Mouse (Mus musculus) bone marrow, adult 2 months (tissue): Measurements from ENCODE around the gene Limd1. TPM values are rescaled to one million over a fixed set of nuclear protein-coding genes. Genes with fewer than 3 reads are reported as not detected.

Experiments
- H3K27ac ChIP-seq: fragments of 200-500 bp; 2 replicates; pipeline ENCODE4 v1.5.1; 2012; ENCODE audit warnings: low read depth, mild to moderate bottlenecking, control low read depth, inconsistent platforms, low read length; ENCODE audit not compliant: control insufficient read depth, poor library complexity, insufficient read depth
- H3K4me1 ChIP-seq: fragments of 200-500 bp; 2 replicates; pipeline ENCODE4 v1.6.1; 2011; ENCODE audit warnings: low read length; ENCODE audit not compliant: control insufficient read depth, insufficient read depth
- H3K4me3 ChIP-seq: fragments of 200-500 bp; replicated peaks from 2 replicates; pipeline ENCODE3; 2011; ENCODE audit warnings: mild to moderate bottlenecking, low read depth, low read length, control low read depth; ENCODE audit not compliant: control insufficient read depth
- CTCF ChIP-seq: fragments of 200-500 bp; IDR thresholded peaks from 2 replicates; pipeline ENCODE4 v1.5.1; 2011; ENCODE audit warnings: low read length, control low read depth; ENCODE audit not compliant: control insufficient read depth, insufficient read depth
- POLR2A ChIP-seq: fragments of 200-500 bp; IDR thresholded peaks from 2 replicates; pipeline ENCODE4 v1.6.1; 2011; ENCODE audit warnings: low read depth, mild to moderate bottlenecking, control low read depth, low read length, borderline replicate concordance; ENCODE audit not compliant: control insufficient read depth
- WGBS: fragments of 180-500 bp; shearing (Covaris S2); methylation state at CpG from one replicate; pipeline ENCODE4 v1.1.7; 2018; 5-methylcytosine and 5-hydroxymethylcytosine counted together
- polyA plus RNA-seq: library from polyadenylated mRNA; stranded (reverse); fragments of >200 nt; gene quantifications from 2 replicates; pipeline ENCODE4 v1.2.4, GENCODE M21; 2011; ENCODE audit warnings: low replicate concordance; ENCODE audit not compliant: missing spikeins, insufficient read depth, insufficient read length

Gene Limd1
- polyA plus RNA-seq, 1 experiment: 19.0 TPM

- Histone ChIP-seq H3K4me1 (peaks cover 6% of the 10 kb centered on the region; the same call in 1 of the 2 replicates), H3K4me3 (no peak overlapping the region), H3K27ac (no peak overlapping the region)
- TF ChIP-seq POLR2A (no peak), CTCF (no peak)
- 77% methylated on average over 3 of the region's 3 CpGs for WGBS
Observed at GRCm38 (mm10) chr9:123486635-123487034, 8.1 kb downstream of the Limd1 start.

GRCm38 (mm10) chr9:123489073-123489472 is 10.6 kb downstream of the Limd1 start:
- H3K4me1 ChIP-seq: peaks cover 2% of the 10 kb centered on the region; the same call in 1 of the 2 replicates
- no peak for TF ChIP-seq CTCF
- TF ChIP-seq POLR2A: no peak
- 72% methylated on average over 2 of the region's 2 CpGs for WGBS
- H3K27ac ChIP-seq: no peak overlapping the region
- no peak overlapping the region for H3K4me3 ChIP-seq

- Histone ChIP-seq H3K4me3 (no peak overlapping the region), H3K4me1 (peaks cover 2% of the 10 kb centered on the region; the same call in 1 of the 2 replicates), H3K27ac (no peak overlapping the region)
- 70% methylated on average over 9 of the region's 9 CpGs for WGBS
- no peak for TF ChIP-seq POLR2A
- no peak for TF ChIP-seq CTCF
Observed at GRCm38 (mm10) chr9:123489727-123490343, 11.3 kb downstream of the Limd1 start.

GRCm38 (mm10) chr9:123490930-123491329 is 12.4 kb downstream of the Limd1 start:
- Histone ChIP-seq H3K27ac (no peak overlapping the region; the same call in 1 of the 2 replicates), H3K4me1 (peaks cover 2% of the 10 kb centered on the region; the same call in 1 of the 2 replicates)
- WGBS: 69% methylated on average over 5 of the region's 5 CpGs

GRCm38 (mm10) chr9:123491917-123492585 is 13.5 kb downstream of the Limd1 start:
- WGBS: 63% methylated on average over 9 of the region's 9 CpGs
- Histone ChIP-seq H3K4me3 (no peak overlapping the region), H3K27ac (no peak overlapping the region), H3K4me1 (peaks cover 2% of the 10 kb centered on the region; the same call in 1 of the 2 replicates)
- TF ChIP-seq CTCF: no peak
- TF ChIP-seq POLR2A: no peak

More at GRCm38 (mm10) chr9:123490930-123491329, 12.4 kb downstream of the Limd1 start:
- no peak for TF ChIP-seq CTCF
- TF ChIP-seq POLR2A: no peak
- no peak overlapping the region for H3K4me3 ChIP-seq

- no peak overlapping the region for H3K27ac ChIP-seq
- TF ChIP-seq CTCF: no peak
- TF ChIP-seq POLR2A: no peak
- WGBS: 85% methylated on average over 13 of the region's 13 CpGs
- H3K4me1 ChIP-seq: peaks cover 3% of the 10 kb centered on the region; the same call in 1 of the 2 replicates
- no peak overlapping the region for H3K4me3 ChIP-seq
Observed at GRCm38 (mm10) chr9:123496665-123497064, 18.2 kb downstream of the Limd1 start.

GRCm38 (mm10) chr9:123497906-123498305 is 19.4 kb downstream of the Limd1 start:
- H3K4me1 ChIP-seq: peaks cover 3% of the 10 kb centered on the region; the same call in 1 of the 2 replicates
- 7% methylated on average over 5 of the region's 5 CpGs for WGBS
- no peak overlapping the region for H3K4me3 ChIP-seq
- TF ChIP-seq CTCF: no peak
- TF ChIP-seq POLR2A: no peak
- H3K27ac ChIP-seq: no peak overlapping the region

GRCm38 (mm10) chr9:123500480-123500879 is 22.0 kb downstream of the Limd1 start:
- Histone ChIP-seq H3K4me1 (peaks cover 3% of the 10 kb centered on the region; the same call in 1 of the 2 replicates), H3K4me3 (no peak overlapping the region), H3K27ac (no peak overlapping the region)
- WGBS: 79% methylated on average over 4 of the region's 4 CpGs
- no peak for TF ChIP-seq CTCF
- TF ChIP-seq POLR2A: no peak
